14 mouse cellular contexts compared by ENCODE assay signal in the genomic region with DNA sequence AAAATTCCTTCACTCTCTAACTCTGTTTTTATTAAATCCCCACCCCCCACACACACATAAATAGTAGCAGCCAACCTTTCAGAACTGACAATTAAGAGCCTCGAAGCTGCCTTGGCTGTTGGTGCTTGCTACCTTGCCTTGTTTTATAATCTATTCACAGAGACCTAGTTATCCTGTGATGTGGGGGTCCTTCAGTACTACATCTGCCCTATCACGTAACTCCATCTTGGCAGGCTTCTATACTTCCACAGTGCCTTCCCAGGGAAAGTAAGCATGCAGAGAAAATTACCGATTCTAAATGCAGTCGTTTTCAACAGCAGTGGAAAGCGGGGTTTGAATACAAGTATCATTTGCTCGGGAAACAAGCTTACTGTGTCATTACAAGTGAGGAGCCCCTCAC.
"Had no signal": no experiment of that assay in that cellular context is flagged by ENCODE, and none has a peak within 500 bp of the region (broad histone marks: within the 10 kb centered on the region; RNA-seq: fewer than 3 reads in every experiment).

No protein-coding gene starts in this region.

- H3K27ac ChIP-seq: layer of hippocampus, adult 2 months; liver, embryonic 15.5 days; neural tube, embryonic 13.5 days; stomach, postnatal 0 days had no signal

- H3K9me3 ChIP-seq: liver, embryonic 15.5 days; neural tube, embryonic 13.5 days had no signal

- ATAC-seq: lung, postnatal 0 days had no signal

- H3K27me3 ChIP-seq: liver, embryonic 15.5 days; neural tube, embryonic 13.5 days had no signal

- H3K4me3 ChIP-seq: layer of hippocampus, adult 2 months; liver, embryonic 15.5 days; neural tube, embryonic 13.5 days had no signal

- H3K4me1 ChIP-seq: liver, embryonic 15.5 days; neural tube, embryonic 13.5 days had no signal

- H3K36me3 ChIP-seq: liver, embryonic 15.5 days; neural tube, embryonic 13.5 days had no signal

- DNase-seq: kidney, adult 18-20 months; kidney, postnatal 10 days; kidney, postnatal 4 days; lung, adult 2 months; lung, postnatal 36 days; right cerebral cortex, adult 18-20 months; right cerebral cortex, postnatal 25 days; thymus, postnatal 4 days had no signal

- H3K4me2 ChIP-seq: liver, embryonic 11.5 days; liver, embryonic 15.5 days; neural tube, embryonic 13.5 days had no signal

- H3K9ac ChIP-seq: liver, embryonic 15.5 days; neural tube, embryonic 13.5 days had no signal
